Comparison of ENCODE assay signal across 9 mouse cellular contexts in genomic region chr7:104810335-104810734, GRCm38 (mm10). TPM values are rescaled to one million over a fixed set of nuclear protein-coding genes. Genes with fewer than 3 reads are reported as not detected.
A peak's percentile ranks its signal among the peaks of the same experiment; 100 is the strongest.
DNase-seq lines count a peak whose midpoint lies in the region.
"Not testable (repeated sequence)": the region's sequence is repeated elsewhere in the genome, so short reads cannot be mapped to it uniquely, and the experiment has no call there.
"Had no signal": no experiment of that assay in that cellular context is flagged by ENCODE, and none has a peak within 500 bp of the region (broad histone marks: within the 10 kb centered on the region; RNA-seq: fewer than 3 reads in every experiment).

No protein-coding gene starts in this region.

- not testable (repeated sequence) for H3K27ac ChIP-seq in heart, embryonic 10.5 days

- 80% methylated on average over 8 of the region's 8 CpGs for WGBS in heart, embryonic 10.5 days

- not testable (repeated sequence) for H3K4me3 ChIP-seq in heart, embryonic 10.5 days

- peak; percentile 78 for DNase-seq in heart, adult 11 months
- peak; percentile 73 for DNase-seq in heart, embryonic 10.5 days (ENCODE audit: low spot score)

- not testable (repeated sequence) for H3K36me3 ChIP-seq in heart, embryonic 10.5 days

- H3K27me3 ChIP-seq in heart, embryonic 10.5 days (ENCODE audit: insufficient read depth, poor library complexity, severe bottlenecking): not testable (repeated sequence)

- not testable (repeated sequence) for H3K9me3 ChIP-seq in heart, embryonic 10.5 days

- H3K4me1 ChIP-seq in heart, embryonic 10.5 days: not testable (repeated sequence)

RNA-seq across cellular contexts. Expression of gene Usp17lb, which starts 32.1 kb away (rescaled TPM):
- not detected in 2 replicates for polyA plus RNA-seq in heart, embryonic 10.5 days (2016; fragmentation: Nextera tagmentation; extraction: Ambion mirVana)
- polyA plus RNA-seq: activated CD4-positive, CD25-positive, alpha-beta regulatory T cell, adult 4 months; adrenal gland, adult 2 months; brain, embryonic 14.5 days; CD4-positive, CD25-positive, alpha-beta regulatory T cell, adult 4 months; cerebellum, adult 2 months; G1E; Patski had no signal

RNA-seq across cellular contexts. Expression of gene Usp17le, which starts 33.1 kb away (rescaled TPM):
- not detected in 2 replicates for polyA plus RNA-seq in heart, embryonic 10.5 days (2016; fragmentation: Nextera tagmentation; extraction: Ambion mirVana)
- polyA plus RNA-seq: activated CD4-positive, CD25-positive, alpha-beta regulatory T cell, adult 4 months; adrenal gland, adult 2 months; brain, embryonic 14.5 days; CD4-positive, CD25-positive, alpha-beta regulatory T cell, adult 4 months; cerebellum, adult 2 months; G1E; Patski had no signal

RNA-seq across cellular contexts. Expression of gene Usp17la, which starts 46.5 kb away (rescaled TPM):
- polyA plus RNA-seq in heart, embryonic 10.5 days (2016; fragmentation: Nextera tagmentation; extraction: Ambion mirVana): not detected in 2 replicates
- polyA plus RNA-seq: activated CD4-positive, CD25-positive, alpha-beta regulatory T cell, adult 4 months; adrenal gland, adult 2 months; brain, embryonic 14.5 days; CD4-positive, CD25-positive, alpha-beta regulatory T cell, adult 4 months; cerebellum, adult 2 months; G1E; Patski had no signal
